Mouse (Mus musculus) neural tube, embryonic 15.5 days (tissue): ENCODE measurements around the gene Gpr62. TPM values are rescaled to one million over a fixed set of nuclear protein-coding genes. Genes with fewer than 3 reads are reported as not detected.

Experiments
- ATAC-seq: fragments of 200-750 bp; cut with Nextera tagmentation; 2 replicates; pipeline ENCODE4 v1.8.0; 2017; ENCODE audit warnings: mild to moderate bottlenecking, moderate TSS enrichment, moderate library complexity; ENCODE audit not compliant: low FRiP score
- H3K27ac ChIP-seq: fragments of 300-500 bp; sonication (generic); replicated peaks from 2 replicates; pipeline ENCODE4 v1.5.1; 2015; ENCODE audit warnings: mild to moderate bottlenecking, inconsistent platforms
- H3K27me3 ChIP-seq: fragments of 300-500 bp; sonication (generic); replicated peaks from 2 replicates; pipeline ENCODE4 v1.6.1; 2015; ENCODE audit warnings: inconsistent platforms
- H3K36me3 ChIP-seq: fragments of 300-500 bp; sonication (generic); 2 replicates; pipeline ENCODE4 v1.6.1; 2015; ENCODE audit warnings: inconsistent platforms
- H3K4me1 ChIP-seq: fragments of 300-500 bp; sonication (generic); 2 replicates; pipeline ENCODE4 v1.6.1; 2015; ENCODE audit warnings: inconsistent platforms
- H3K4me2 ChIP-seq: fragments of 300-500 bp; sonication (generic); 2 replicates; pipeline ENCODE4 v1.6.1; 2015; ENCODE audit warnings: inconsistent platforms, mild to moderate bottlenecking, moderate library complexity
- H3K4me3 ChIP-seq: fragments of 300-500 bp; sonication (generic); replicated peaks from 2 replicates; pipeline ENCODE4 v1.5.1; 2015; ENCODE audit warnings: mild to moderate bottlenecking, inconsistent platforms
- H3K9ac ChIP-seq: fragments of 300-500 bp; sonication (generic); replicated peaks from 2 replicates; pipeline ENCODE4 v1.6.1; 2015; ENCODE audit warnings: mild to moderate bottlenecking, inconsistent platforms
- H3K9me3 ChIP-seq: fragments of 300-500 bp; sonication (generic); replicated peaks from 2 replicates; pipeline ENCODE4 v1.6.1; 2016; ENCODE audit warnings: inconsistent platforms
- WGBS: fragments of 180-500 bp; shearing (Covaris S2); methylation state at CpG from one replicate; pipeline ENCODE4 v1.1.7; 2015; ENCODE audit warnings: mixed read lengths; 5-methylcytosine and 5-hydroxymethylcytosine counted together
- polyA plus RNA-seq: library from polyadenylated mRNA; unstranded; fragments of >200 nt; fragmentation: Nextera tagmentation; extraction: Ambion mirVana; gene quantifications from 2 replicates; pipeline ENCODE4 v1.2.1, GENCODE M21; 2015

The Gpr62 gene
- polyA plus RNA-seq, 1 experiment from 2014 or later, result 1.4 TPM

- no peak overlapping the region for H3K27ac ChIP-seq
- peaks cover 39% of the 10 kb centered on the region for H3K4me1 ChIP-seq
- WGBS, result 90% methylated on average over 9 of the region's 9 CpGs
- no peaks in the 10 kb centered on the region for H3K9me3 ChIP-seq
- H3K36me3 ChIP-seq, result peaks cover 21% of the 10 kb centered on the region
- no peak overlapping the region for H3K4me2 ChIP-seq
- H3K27me3 ChIP-seq, result no peaks in the 10 kb centered on the region
- peak overlapping the region; percentile 7; the same call in 1 of the 2 replicates for H3K9ac ChIP-seq
- no peak overlapping the region for H3K4me3 ChIP-seq
- ATAC-seq, result no peak
Measured at GRCm38 (mm10) chr9:106436566-106436965, 29.2 kb downstream of the Gpr62 start.

GRCm38 (mm10) chr9:106433389-106433788 is 32.3 kb downstream of the Gpr62 start:
- 83% methylated on average over 7 of the region's 7 CpGs for WGBS
- Histone ChIP-seq H3K27ac (no peak overlapping the region), H3K9ac (no peak overlapping the region), H3K36me3 (peaks cover 25% of the 10 kb centered on the region), H3K27me3 (no peaks in the 10 kb centered on the region), H3K9me3 (no peaks in the 10 kb centered on the region), H3K4me2 (no peak overlapping the region), H3K4me1 (peaks cover 46% of the 10 kb centered on the region), H3K4me3 (no peak overlapping the region)
- no peak for ATAC-seq

- WGBS, result 2% methylated on average over 4 of the region's 4 CpGs
Measured at GRCm38 (mm10) chr9:106430015-106430264, 35.8 kb downstream of the Gpr62 start.

DNA sequence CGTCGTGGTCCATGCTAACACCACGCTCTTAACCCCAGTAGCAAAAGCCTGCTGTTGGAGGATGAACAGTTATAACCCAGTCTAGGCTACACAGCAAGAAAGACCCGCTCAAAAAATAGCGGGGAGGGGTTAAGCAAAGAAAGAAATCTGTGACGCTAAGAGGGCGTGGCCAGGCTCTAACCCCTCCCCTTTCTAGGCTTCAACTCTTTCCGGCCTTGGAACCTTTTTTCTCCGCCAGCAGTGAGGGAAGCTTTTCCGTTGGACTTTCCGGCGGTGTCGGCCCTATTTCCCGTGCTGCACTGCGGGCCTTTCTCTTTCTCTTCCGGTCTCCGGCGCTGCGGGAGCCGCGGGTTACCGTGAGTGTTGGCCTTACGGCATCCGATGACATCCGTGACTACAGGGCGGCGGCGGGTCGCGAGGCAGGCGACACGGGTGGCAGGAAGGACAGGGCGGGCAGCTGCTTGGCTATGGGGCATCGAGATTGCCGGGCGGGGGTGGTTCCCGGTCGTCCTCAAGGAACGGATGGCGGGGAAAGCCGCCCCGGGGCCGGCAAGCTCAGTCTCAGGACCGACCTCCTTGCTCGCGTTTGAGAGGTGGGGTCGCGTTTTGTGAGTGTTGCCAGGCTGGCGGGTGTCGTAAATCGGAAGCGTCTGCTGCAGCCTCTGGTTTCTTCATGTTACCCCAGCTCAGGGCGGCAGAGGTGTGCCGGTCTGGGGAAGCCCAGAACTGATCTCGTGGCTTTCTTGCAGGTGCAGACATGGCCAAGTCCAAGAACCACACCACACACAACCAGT is 36.3 kb downstream of the Gpr62 start, which contains the start of gene Rpl29:
Gene Rpl29, plus strand, starts transcription at position 234 of the 794 bp plus-strand sequence.
- Histone ChIP-seq H3K27ac (peak within 1 kb of the TSS; percentile 91), H3K27me3 (no peaks in the 10 kb centered on the region), H3K9me3 (no peaks in the 10 kb centered on the region), H3K9ac (peak within 1 kb of the TSS; percentile 94), H3K36me3 (peaks cover 25% of the 10 kb centered on the region), H3K4me1 (peaks cover 25% of the 10 kb centered on the region), H3K4me3 (peak within 1 kb of the TSS; percentile 81), H3K4me2 (peak within 1 kb of the TSS; percentile 62)
- under 1% methylated on average over 55 of the region's 55 CpGs for WGBS
- ATAC-seq, result peak; percentile 89

More at GRCm38 (mm10) chr9:106430015-106430264, 35.8 kb downstream of the Gpr62 start:
- Histone ChIP-seq H3K4me3 (peak overlapping the region; percentile 81), H3K4me2 (peak overlapping the region; percentile 62), H3K36me3 (peaks cover 25% of the 10 kb centered on the region), H3K4me1 (peaks cover 25% of the 10 kb centered on the region), H3K9me3 (no peaks in the 10 kb centered on the region), H3K9ac (peak overlapping the region; percentile 94), H3K27ac (peak overlapping the region; percentile 91), H3K27me3 (no peaks in the 10 kb centered on the region)
- no peak for ATAC-seq

- Histone ChIP-seq H3K9me3 (no peaks in the 10 kb centered on the region), H3K4me3 (peak overlapping the region; percentile 81), H3K27ac (peak overlapping the region; percentile 91), H3K4me1 (peaks cover 25% of the 10 kb centered on the region), H3K9ac (peak overlapping the region; percentile 50), H3K27me3 (no peaks in the 10 kb centered on the region), H3K36me3 (peaks cover 25% of the 10 kb centered on the region), H3K4me2 (peak overlapping the region; percentile 62)
- peak; percentile 69 for ATAC-seq
- WGBS, result 13% methylated on average over 11 of the region's 11 CpGs
Measured at GRCm38 (mm10) chr9:106428719-106429220, 37.0 kb downstream of the Gpr62 start.

DNA sequence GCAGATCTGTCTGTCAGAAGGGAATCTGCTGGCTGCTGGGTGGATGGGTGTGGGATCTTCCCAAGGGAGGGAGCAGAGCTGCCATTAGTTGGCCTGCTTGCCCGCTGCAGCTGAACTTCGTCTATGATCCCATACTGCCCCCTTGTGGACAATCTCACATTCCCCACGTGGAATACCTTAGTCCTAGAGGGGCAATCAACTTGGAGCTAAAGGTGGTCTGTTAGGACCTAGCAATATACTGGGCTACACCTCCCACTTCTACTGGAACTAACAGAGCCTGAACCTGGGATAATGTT is 43.9 kb downstream of the Gpr62 start:
- no peak overlapping the region for H3K4me3 ChIP-seq

GRCm38 (mm10) chr9:106421033-106421864 is 44.5 kb downstream of the Gpr62 start:
- Histone ChIP-seq H3K27me3 (no peaks in the 10 kb centered on the region; the same call in 1 of the 2 replicates), H3K27ac (no peak overlapping the region), H3K4me2 (peak overlapping the region; percentile 41), H3K4me3 (no peak overlapping the region), H3K9me3 (no peaks in the 10 kb centered on the region), H3K9ac (no peak overlapping the region; the same call in 1 of the 2 replicates), H3K36me3 (no peaks in the 10 kb centered on the region), H3K4me1 (peaks cover 36% of the 10 kb centered on the region)
- WGBS, result 7% methylated on average over 18 of the region's 18 CpGs
- peak; percentile 12; the same call in 1 of the 2 replicates for ATAC-seq

More for the DNA sequence above, 43.9 kb downstream of the Gpr62 start:
- ATAC-seq, result peak; percentile 71; the same call in 1 of the 2 replicates
- WGBS, result 0% methylated on average over 3 of the region's 3 CpGs
- no peaks in the 10 kb centered on the region for H3K36me3 ChIP-seq
- H3K4me2 ChIP-seq, result peak overlapping the region; percentile 41
- H3K9ac ChIP-seq, result no peak overlapping the region
- H3K9me3 ChIP-seq, result no peaks in the 10 kb centered on the region
- H3K27me3 ChIP-seq, result no peaks in the 10 kb centered on the region; the same call in 1 of the 2 replicates
- peaks cover 36% of the 10 kb centered on the region for H3K4me1 ChIP-seq
- H3K27ac ChIP-seq, result no peak overlapping the region

- WGBS, result 0% methylated on average over 2 of the region's 2 CpGs
- Histone ChIP-seq H3K4me3 (no peak overlapping the region), H3K9ac (no peak overlapping the region; the same call in 1 of the 2 replicates), H3K27me3 (no peaks in the 10 kb centered on the region; the same call in 1 of the 2 replicates), H3K4me2 (peak overlapping the region; percentile 41; the same call in 1 of the 2 replicates), H3K36me3 (no peaks in the 10 kb centered on the region), H3K27ac (no peak overlapping the region), H3K9me3 (no peaks in the 10 kb centered on the region), H3K4me1 (peaks cover 36% of the 10 kb centered on the region)
- ATAC-seq, result no peak
Measured at GRCm38 (mm10) chr9:106420608-106421007, 45.1 kb downstream of the Gpr62 start.

- ATAC-seq, result peak; percentile 32
- H3K9ac ChIP-seq, result peak overlapping the region; percentile 47
- WGBS, result 16% methylated on average over 29 of the region's 29 CpGs
- no peaks in the 10 kb centered on the region; the same call in 1 of the 2 replicates for H3K27me3 ChIP-seq
- H3K9me3 ChIP-seq, result no peaks in the 10 kb centered on the region
- peak overlapping the region; percentile 67 for H3K4me2 ChIP-seq
- peaks cover 36% of the 10 kb centered on the region for H3K4me1 ChIP-seq
- H3K36me3 ChIP-seq, result no peaks in the 10 kb centered on the region
- H3K27ac ChIP-seq, result peak overlapping the region; percentile 60
- H3K4me3 ChIP-seq, result peak overlapping the region; percentile 32
Measured at GRCm38 (mm10) chr9:106417841-106418625, 47.7 kb downstream of the Gpr62 start.

- Histone ChIP-seq H3K27ac (no peak overlapping the region), H3K9me3 (no peaks in the 10 kb centered on the region), H3K27me3 (no peaks in the 10 kb centered on the region; the same call in 1 of the 2 replicates), H3K4me3 (no peak overlapping the region), H3K36me3 (no peaks in the 10 kb centered on the region), H3K4me1 (peaks cover 33% of the 10 kb centered on the region), H3K9ac (no peak overlapping the region), H3K4me2 (no peak overlapping the region)
- whole genome bisulfite sequencing, result 90% methylated on average over 6 of the region's 6 CpGs
- ATAC-seq, result no peak
Measured at GRCm38 (mm10) chr9:106416826-106417225, 48.9 kb downstream of the Gpr62 start.
